Mouse (Mus musculus): ENCODE measurements around the gene Ubap2.

Gene Ubap2

DNA sequence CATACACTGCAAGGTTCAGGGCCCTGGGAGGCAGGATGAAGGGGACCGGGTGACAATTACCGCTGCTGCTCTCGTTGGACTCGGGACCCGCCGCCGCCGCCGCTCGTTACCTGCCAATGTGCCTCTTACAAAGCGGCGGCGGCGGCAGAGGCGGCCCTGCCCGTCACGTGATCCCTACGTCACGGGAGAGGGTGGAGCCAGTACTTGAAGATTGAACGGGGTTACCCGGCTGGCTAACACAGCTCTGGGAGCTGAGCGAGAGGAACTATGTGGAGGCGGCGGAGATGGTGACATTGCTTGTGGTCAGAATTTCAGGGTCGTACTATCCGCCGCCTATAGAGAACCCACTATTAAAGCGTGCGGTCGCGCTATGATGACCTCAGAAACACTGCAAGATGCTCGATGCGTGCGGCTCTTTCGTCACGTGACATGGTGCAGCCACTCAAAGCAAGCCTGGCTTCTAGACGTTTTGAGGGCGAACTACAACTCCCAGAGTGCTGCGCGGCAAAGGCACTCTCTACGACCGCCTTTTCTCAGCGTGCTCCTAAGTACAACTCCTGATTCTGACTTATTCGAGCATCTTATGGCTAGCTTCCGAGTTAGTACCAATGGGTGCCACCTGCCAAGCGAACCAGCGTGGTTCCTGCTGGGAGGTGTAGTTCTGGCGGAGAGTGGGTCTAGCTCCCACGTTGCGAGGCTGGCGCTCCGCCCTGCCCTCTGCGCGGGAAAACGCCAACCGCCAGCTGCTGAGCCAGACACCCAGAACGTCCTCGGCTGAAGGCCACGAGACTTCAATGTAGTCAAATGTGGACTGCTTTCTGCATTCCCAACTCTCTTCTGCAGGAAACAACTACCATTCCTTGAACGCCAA lies at the start of gene Ubap2:
Gene Ubap2, minus strand, starts transcription at position 165 of the 871 bp plus-strand sequence.
- DNase-seq: peak; percentile 96

DNA sequence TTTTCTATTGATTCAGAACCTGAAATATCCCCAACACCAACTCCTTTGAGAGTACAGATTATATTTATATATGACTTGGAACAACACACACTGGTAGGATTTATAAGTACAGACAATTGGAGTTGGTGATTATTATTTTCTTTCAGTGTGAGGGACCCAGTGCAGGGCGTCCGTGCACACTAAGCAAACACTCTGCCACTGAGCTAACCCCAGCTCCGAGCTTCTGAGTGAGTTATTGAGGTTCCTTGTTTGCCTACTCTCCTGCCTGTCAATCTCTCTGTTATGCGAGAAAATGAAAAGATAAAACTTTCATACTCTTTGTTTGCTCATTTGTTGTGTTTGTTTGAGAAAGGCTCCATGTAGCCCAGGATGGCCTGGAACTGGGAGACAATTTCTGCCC lies 46.0 kb upstream of the Ubap2 start:
- no peak for DNase-seq

DNA sequence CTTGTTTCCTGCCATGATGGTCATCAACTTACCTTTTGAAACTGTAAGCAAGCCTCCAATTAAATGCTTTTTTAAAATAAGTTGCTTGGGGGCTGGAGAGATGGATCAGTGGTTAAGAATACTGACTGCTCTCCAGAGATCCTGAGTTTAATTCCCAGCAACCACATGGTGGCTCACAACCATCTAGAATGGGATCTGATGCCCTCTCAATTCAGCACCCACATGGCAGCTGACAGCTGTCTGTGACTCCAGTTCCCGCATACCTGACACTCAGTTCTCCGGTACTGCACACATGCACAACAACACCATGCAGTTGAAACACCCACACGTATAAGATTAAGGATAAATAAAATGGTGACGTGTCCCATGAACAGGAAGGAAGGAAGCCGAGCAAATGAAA lies 43.3 kb upstream of the Ubap2 start:
- no peak for DNase-seq

DNA sequence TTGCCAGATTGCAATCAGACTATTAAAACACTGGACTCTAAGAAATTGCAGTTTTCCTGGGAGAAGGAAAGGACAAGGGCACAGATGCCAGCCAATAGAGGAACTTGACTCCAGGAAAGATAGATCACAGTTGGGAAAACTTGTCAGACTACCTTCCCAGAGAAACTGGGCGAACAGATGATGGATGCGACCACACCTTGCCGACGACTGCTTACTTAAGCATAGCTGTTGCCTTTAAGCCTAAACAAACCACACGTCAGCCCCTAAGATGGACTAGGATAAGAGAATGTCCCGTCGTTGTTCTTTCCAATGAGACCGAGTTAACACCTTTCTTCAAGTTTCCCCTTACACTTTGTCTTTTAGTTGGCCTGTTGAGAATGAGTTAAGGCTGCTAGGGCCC lies 40.2 kb upstream of the Ubap2 start:
- DNase-seq: peak; percentile 6

DNA sequence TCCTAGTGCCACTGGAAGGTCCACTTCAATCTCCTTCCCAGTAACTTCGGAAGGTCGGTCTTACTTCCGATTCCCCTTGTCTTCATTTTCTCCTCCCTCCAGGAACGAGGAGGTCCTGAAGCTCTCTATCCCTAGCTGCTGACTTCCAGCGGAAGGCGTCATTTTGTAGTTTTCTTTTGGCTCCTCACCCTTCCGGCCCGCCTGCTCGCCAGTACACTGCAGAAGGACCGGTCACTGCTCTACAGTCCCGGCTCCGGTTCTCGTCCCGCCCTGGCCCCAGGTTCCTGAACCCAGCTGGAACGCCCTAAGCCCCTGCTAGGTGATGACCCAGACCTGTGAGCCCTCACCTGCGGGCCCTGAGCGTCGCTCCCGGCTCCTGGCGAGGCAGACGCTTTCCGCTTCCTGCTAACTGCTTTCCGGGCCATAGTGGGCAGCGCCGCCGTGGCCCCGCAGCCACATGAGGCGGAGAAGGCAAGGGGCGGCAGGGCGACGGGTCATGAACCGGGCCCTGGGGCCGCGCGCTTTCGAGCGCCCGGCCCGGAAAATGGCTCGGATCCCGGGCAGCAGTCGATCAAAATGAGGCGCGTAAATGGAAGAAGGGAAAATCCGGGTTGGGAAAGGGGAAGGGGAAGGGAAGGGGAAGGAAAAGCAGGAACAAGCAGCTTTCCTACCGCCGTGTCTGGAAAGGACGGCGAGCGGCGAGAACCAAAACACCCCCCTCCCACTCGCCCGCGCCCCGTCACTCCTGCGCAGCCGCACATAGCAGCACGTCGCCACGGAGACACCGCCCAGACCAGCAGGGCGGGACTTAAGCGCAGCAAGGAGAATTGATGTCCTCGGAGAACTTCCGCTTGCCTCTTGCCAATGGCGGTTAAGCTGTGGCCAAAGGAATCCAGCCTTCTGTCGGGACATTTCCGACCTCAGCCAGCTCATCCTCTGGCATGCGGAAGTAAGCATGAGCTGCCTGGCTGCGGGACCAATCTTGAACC lies 39.5 kb upstream of the Ubap2 start, which contains the start of gene Dcaf12:
Gene Dcaf12, minus strand, starts transcription at position 749 of the 989 bp plus-strand sequence.
- peak; percentile 93 for DNase-seq

DNA sequence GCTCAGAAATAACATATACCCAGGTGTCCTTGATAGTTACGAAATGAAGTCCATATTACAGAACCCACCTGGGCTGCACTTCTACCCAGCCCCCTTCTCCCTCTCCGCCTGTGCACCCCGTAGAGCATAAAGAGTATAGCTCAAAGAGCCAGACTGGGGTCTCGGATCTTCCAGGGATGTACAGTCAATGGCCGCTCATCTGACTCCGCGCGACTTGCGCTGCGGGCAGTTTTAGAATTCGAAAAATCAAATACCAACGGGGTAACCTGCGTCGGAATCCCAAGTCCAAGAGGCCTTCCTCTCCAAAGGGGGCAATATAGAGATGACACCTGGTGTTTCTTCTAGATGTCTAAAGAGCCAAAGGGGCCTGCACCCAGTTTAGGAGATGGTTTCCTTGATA lies 38.8 kb upstream of the Ubap2 start:
- DNase-seq: no peak

DNA sequence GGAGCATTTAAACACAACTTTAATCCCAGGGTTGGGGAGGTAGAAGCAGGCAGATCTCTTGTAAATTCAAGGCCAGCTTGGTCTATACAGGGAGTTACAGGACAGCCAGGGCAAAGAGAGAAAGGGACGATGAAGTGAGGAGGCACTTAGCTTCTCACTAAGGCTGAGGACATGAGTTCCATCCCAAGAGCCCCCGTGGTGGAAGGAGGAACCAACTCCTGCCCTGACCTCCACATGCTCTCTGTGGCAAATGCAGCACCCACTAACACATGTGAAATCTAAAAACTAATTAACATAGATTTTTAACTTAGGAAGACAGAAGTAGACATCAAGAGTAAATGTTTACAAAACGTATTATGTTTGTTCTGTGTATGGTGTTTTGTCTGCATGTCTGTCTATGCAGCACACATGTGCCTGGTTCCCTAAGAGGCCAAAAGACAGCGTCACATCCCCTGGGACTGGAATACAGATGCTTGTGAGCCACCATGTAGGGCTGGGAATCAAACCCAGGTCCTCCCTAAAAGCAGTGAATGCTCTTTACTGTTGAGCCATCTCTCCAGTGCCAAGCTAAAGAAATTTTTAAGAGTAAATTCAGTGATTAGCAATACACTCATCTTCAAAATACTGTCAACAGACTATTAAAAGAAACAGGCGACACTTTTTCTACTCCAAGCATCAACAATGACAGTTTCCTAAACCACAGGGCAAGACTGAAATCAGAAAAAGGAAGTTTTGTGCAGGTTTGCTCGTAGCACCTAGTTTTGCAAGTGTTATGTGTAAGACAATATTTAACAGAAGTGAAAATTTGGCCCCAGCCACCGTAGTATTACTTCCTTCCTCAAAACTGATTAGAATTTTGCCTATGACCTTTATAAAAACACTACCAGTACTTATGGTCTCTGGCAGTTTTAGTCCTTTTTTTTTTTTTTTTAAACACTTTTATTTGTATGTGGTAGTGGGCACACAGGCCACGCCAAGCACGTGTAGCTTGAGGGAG lies 35.9 kb upstream of the Ubap2 start:
- no peak for DNase-seq

DNA sequence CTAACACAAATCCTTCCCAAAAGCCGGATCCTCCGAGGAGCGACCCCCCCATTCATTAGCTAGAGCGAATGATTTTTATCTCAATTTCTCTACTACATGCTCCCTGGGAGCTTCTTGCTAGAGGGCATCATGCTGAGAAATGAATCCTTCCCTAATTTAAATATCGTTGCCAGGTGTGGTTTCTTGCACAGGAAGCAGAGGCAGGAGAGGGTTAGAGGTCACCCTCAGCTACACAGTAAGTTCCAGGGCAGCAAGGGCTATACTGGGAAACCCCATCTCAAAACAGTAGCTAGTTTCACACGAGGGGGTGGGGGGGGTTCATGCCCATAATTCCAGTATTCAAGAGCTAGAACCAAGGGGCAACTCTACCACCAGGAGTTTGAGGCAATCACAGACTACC lies 32.5 kb upstream of the Ubap2 start:
- DNase-seq: no peak

DNA sequence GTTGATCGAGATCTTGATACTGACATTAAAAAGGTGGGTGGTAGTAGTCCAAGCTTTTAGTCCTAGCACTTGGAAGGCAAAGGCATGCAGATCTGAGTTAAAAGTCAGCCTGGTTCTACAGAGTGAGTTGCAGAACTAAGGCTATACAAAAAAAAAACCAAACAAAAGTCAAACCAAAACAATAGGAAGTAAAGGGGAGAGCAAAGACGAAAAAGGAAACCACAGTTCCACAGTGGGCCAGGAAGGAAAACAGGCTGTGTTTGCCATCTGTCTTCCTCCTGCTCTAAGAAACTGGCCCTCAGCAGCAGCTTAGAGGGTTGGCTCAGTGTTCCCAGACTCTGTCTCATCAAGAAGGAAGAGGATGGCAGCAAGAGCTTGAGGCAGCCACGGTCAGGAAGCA lies 29.4 kb upstream of the Ubap2 start:
- peak; percentile 16 for DNase-seq

DNA sequence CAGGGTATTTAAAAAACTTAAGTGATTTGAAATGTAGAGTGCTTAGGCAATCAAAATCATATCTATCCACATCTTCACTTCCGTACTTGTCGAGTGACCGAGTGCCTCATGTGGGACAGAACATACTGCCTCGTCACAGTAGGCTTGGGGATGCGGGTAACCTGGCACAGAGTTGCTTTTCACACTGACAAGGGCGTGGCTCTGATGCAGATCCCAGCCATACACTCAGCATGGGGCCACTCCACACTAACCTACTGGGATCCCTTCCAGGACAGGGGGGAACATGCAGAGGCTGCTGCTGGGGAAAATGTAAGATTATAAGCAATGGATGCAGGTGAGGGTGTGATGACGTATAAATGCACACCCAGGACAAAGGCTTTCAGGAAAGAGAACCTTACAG lies 28.7 kb upstream of the Ubap2 start:
- no peak for DNase-seq

DNA sequence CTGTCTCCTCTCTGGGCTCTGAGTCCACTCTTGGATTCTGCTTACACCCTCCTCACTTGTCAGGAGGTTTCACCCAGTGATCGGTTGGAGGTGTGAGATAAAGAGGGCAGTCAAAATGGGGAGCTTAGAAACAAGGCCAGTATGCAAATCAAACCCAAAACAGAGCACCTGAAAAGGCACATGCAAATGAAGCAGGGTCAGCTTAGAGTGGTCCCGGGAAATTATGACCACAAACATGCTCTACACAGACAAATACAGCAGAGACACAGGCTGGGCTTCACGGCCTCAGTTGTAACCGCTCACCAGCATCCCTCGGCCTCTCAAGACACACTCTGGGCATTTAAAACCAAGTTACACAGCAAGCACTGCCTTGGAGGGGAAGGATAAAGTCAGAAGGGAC lies 24.0 kb upstream of the Ubap2 start:
- DNase-seq: no peak

DNA sequence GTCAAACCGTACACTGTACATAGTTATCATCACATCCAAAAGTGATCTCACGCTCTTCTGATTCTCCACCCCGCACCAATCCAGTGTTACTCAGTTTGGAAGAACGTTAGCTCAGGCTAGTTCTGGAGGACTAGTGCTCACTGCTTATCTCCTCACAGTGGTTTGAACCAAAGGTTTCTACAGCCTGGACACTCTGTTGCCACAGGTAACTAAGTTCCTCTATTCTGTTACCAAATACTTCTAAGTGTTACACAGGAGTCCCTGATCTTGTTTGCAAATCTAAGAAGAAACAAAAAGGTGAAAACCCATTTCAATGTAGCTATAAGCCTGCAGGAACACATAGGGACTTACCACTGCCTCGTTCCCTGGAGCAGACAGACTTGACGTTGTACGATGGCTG lies 21.0 kb upstream of the Ubap2 start:
- DNase-seq: no peak

DNA sequence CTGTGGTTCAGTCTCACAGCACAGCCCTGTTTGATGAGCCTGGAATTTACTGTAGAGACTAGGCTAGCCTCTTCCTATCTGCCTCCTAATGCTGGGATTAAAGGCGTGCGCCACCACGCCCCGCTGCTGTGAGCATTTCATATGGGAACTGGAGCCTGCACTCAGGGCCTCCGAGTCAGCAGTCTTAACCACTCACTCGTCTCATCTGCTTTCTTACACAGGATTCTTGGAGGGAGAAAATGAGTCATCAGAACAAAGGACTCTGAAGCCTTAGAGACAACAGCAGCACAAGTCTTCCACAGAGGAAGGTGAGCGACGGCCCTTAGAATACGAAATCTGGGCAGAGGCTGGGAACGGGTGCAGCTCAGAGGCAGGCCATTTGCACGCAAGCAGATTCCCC lies 20.6 kb upstream of the Ubap2 start:
- no peak for DNase-seq

DNA sequence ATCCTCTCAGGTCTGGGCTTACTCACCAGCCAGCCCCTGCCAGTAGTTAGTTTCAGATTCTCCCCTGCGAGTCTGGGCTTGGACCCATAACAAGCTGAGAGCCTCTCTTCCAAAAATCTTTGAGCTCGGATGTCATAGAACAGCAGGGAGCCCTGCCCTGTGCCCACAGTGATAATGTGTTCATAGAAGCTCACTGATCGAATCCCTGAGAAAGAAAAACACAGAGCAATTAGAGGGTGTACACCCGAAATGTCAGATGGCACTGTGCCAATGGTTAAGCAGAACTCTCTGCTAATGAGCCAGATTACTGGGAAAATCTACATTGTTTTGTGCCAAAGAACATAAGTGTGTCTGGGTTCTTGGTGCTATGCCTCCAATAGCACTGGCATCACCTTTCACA lies 19.0 kb upstream of the Ubap2 start:
- no peak for DNase-seq

DNA sequence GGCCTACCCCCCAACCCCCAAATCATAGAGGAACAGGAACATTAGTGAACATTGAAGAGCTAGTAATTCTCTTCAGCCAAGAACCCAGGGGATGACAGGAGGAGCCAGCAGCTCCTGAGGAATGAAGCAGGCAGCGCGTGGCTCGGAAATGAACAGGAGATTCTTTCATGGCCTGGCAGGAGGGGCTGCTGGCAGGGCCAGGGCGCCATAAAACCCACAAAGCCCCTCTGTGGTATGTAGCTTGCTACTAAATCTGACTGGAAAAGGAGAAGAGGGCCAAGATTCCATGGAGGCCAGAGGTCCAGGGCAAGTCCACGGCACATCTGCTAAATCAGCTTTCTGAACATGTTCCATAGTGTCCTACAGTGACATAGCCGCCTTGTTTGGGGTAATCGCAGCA lies 14.9 kb upstream of the Ubap2 start:
- DNase-seq: no peak

DNA sequence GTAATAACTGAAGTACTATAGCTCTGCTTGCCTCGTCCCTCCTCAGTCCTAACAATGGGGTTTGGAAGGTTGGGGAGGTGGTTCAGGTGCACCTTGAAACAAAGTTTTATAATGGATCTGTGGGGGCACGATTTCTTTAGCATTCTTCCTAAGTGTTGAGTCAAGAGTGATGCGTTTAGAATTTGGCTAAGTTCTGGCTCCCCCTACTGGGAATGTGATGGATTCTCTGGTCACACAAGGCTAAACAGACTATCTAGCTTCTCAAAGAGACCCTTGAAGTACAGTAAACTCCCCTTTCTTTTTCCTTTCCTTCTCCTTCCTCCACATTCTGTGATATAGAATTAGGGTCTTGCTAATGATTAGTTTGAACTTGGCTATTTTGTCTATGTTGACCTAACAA lies 11.5 kb upstream of the Ubap2 start:
- DNase-seq: peak; percentile 34

DNA sequence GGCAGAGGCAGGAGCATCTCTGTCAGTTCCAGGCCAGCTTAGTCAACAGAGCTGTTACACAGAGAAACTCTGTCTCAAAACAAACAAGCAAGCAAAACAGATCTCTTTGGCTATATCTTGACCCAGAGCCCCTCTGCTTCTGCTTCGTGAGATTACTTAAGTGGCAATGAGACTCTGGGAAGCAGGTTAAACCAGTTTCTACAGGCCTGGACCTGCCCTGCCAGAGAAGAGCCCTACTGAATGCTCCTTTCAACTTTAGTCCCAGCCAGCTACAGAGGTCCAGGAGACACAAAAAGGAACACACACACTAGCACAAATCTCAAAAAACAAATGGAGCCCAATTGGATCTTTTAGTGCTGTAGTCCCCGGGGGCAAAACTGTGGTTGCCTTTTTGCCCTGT lies 9.1 kb upstream of the Ubap2 start:
- DNase-seq: no peak

DNA sequence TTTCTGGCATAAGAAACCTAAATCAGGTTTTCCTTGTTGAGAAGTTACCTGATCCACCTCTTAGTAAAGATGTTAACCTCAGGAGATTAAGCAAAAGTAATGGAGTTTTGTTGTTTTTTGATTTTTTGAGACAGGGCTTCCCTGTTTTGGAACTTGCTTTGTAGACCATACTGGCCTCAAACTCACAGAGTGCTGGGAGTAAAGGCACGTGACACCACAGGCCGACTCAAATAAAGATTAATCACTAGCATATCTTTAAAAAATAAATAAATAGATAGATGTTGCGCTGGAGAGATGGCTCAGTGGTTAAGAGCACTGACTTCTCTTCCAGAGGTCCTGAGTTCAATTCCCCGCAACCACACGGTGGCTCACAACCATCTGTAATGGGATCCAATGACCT lies 983 bp upstream of the Ubap2 start:
- no peak for DNase-seq

DNA sequence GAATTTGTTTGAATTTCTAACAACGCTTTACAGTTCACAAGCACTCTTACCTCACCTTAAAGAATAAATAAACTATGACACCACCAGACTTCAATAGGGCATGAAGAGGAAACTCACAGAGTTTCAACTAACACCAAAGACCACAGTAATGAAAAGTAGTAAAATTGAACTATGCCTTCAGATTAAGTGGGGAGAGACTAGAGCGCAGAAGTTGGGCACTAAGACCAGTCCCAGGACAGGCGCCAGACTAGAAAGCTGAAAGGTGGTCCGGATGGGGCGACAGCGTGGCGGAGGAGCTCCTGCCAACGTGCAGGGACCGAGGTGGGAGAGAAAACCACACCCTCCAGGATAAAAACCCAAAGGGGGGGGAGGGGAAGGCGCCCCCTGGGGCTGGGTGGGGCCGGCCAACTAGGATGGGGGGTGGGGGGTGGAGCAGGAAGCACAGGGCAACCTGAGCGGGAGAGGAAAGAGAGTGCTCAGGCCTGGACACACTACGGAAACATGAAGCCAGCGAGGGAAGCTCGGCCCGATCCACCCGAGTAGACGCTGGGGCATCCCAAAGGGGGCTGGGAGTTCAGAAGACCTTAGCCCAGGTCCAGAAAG lies 466 bp downstream of the Ubap2 start:
- no peak for DNase-seq

DNA sequence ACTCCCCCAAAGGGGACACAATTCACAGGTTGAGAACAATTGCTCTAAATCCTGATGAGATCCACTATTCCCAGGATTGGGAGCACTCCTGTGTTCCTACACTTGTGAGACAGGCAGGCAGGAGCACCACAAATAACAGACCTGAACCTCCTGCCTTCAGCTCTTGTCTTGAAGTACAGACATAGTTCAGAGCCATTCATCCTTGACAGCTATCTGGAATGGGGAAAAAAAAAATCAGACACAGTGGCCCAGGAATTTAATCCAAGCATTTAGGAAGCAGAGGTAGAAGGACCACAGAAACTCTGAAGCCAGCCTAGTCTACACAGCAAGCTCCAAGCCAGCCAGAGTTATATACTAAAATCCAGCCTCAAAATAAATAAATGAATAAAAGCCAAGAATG lies 6.8 kb downstream of the Ubap2 start:
- DNase-seq: no peak

DNA sequence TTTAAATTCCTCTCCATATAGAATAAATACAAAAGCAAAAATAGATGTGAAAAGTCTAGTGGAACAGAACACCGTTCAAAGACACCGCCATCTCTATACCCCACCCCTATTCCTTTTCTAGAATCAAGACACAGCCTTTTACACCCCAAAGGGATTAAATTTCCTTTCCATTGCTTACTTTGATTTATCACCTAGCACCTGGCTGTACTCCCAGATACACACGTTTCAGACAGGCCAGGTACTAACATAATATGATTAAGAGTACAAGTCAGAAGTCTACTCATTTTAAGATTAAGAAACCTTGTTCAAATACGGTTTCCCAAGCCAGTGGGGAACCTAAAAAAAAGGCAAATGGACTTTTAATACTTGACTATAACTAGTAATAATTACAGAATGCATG lies 8.6 kb downstream of the Ubap2 start:
- no peak for DNase-seq

DNA sequence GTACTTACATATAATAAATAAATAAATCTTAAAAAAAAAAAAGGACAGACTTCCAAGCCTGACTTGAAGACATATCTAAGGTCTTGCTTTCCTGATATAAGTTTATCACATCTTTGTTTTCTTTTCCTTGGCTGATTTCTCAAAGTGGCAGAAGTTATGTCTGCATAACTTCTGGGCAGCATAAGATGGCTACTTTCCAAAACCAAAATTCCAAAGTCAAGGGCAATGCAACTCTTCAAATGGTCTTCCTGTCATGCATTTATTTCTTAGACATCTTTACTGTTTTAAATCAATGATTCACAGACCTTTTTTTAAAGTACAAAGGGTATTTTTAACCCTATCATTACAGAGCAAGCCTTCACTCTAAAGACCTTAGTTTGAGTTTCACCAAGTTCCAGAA lies 14.3 kb downstream of the Ubap2 start:
- DNase-seq: no peak

Measured in thymus, postnatal 25 days (tissue).